Mouse (Mus musculus): ENCODE measurements around the gene Rere. TPM values are rescaled to one million over a fixed set of nuclear protein-coding genes. Genes with fewer than 3 reads are reported as not detected.
"Not testable (repeated sequence)": the region's sequence is repeated elsewhere in the genome, so short reads cannot be mapped to it uniquely, and the experiment has no call there.

The Rere gene
- polyA plus RNA-seq, 1 experiment from 2014 or later = 19.9 TPM

DNA sequence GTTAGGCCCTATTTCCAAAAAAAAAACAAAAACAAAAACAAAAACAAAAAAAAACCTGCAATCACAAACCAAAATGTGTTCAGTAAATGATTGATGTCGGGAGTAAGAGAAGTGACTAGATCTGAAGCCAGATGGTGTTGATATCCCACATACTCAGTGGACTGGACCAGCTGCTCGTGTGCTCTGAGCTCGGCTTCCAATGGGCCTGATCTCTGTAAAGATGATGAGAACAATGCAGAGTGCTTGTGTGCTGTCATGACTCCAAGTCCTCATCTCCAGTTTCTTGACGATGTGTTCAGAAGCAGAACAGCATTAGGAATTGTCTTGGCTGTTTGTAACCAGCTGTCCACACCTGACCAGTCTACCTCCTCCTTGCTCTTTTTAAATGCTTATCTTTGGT lies 210.3 kb downstream of the Rere start:
- Histone ChIP-seq H3K27ac (replicated peaks) (no peak overlapping the region), H3K9me3 (no peaks in the 10 kb centered on the region)
- 83% methylated on average over 4 of the region's 4 CpGs for WGBS

DNA sequence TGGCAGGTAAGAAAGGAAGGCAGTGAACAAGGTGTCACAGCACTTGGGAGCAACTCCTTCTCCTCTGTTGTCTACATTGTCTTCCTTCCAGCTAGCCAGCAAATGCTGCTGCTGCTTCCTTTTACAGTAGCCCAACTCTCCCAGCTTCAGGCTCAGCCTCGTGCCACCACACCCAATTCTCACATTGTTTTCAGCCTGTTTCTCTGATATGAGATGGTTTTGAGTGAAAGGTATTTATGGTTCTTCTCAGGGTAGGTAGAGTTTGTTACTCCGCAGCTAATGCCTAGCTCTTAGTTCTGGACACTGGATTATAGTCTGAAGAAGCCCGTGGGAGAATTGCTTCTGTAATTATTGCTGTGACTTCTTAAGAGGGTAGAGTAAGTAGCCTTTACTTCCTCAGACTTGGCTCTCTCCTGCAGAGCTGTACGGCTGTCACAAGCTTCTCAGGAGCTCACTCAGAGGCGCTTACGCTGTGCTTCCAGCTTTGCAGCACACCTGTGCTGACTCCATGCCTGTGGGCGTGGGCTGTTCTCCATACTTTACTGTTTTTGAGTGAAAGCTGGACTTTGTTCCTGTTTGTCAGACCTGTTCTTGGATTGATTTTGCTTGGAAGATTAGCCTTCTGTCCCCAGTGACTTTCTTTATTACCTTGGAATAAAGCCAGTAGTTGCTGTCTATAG lies 212.0 kb downstream of the Rere start:
- no peak overlapping the region for H3K9ac ChIP-seq
- H3K4me3 ChIP-seq = no peak overlapping the region
- WGBS = 83% methylated on average over 7 of the region's 7 CpGs
- no peaks in the 10 kb centered on the region for H3K27me3 ChIP-seq (replicated peaks)
- H3K27ac ChIP-seq (replicated peaks) = no peak overlapping the region
- H3K9me3 ChIP-seq = no peaks in the 10 kb centered on the region
- peaks cover 40% of the 10 kb centered on the region for H3K4me1 ChIP-seq
- ATAC-seq (ENCODE audit: extremely low read depth, insufficient number of reproducible peaks, low FRiP score, low TSS enrichment) = no peak
- no peak overlapping the region for H3K4me2 ChIP-seq
- H3K36me3 ChIP-seq = no peaks in the 10 kb centered on the region

More for the DNA sequence above, 210.3 kb downstream of the Rere start:
- Histone ChIP-seq H3K36me3 (no peaks in the 10 kb centered on the region), H3K9ac (no peak overlapping the region), H3K4me1 (peaks cover 54% of the 10 kb centered on the region), H3K4me3 (no peak overlapping the region), H3K4me2 (no peak overlapping the region), H3K27me3 (replicated peaks) (no peaks in the 10 kb centered on the region)
- ATAC-seq (ENCODE audit: extremely low read depth, insufficient number of reproducible peaks, low FRiP score, low TSS enrichment) = no peak

DNA sequence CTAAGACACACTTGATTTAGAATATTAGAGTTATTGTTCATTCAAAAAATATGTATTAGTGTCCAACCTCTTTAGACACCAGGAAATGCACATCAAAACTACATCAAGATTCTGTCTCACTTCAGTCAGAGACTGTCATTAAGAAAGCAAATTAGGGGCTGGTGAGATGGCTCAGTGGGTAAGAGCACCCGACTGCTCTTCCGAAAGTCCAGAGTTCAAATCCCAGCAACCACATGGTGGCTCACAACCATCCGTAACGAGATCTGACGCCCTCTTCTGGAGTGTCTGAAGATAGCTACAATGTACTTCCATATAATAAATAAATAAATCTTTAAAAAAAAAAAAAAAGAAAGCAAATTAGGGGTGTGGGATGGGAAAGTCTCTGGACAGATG lies 212.5 kb downstream of the Rere start:
- peaks cover 34% of the 10 kb centered on the region for H3K4me1 ChIP-seq
- H3K4me3 ChIP-seq; H3K9me3 ChIP-seq; ATAC-seq (ENCODE audit: extremely low read depth, insufficient number of reproducible peaks, low FRiP score, low TSS enrichment); H3K27ac ChIP-seq (replicated peaks); H3K4me2 ChIP-seq; H3K36me3 ChIP-seq; H3K9ac ChIP-seq; H3K27me3 ChIP-seq (replicated peaks): not testable (repeated sequence)
- 75% methylated on average over 5 of the region's 5 CpGs for WGBS

- no peaks in the 10 kb centered on the region for H3K27me3 ChIP-seq (replicated peaks)
- 72% methylated on average over 2 of the region's 2 CpGs for WGBS
- no peak overlapping the region for H3K9ac ChIP-seq
- H3K36me3 ChIP-seq = peaks cover 8% of the 10 kb centered on the region; the same call in 1 of the 2 replicates
- H3K27ac ChIP-seq (replicated peaks) = peak overlapping the region; percentile 75
- no peak overlapping the region for H3K4me2 ChIP-seq
- peaks cover 24% of the 10 kb centered on the region for H3K4me1 ChIP-seq
- no peak for ATAC-seq (ENCODE audit: extremely low read depth, insufficient number of reproducible peaks, low FRiP score, low TSS enrichment)
- no peak overlapping the region for H3K4me3 ChIP-seq
- no peaks in the 10 kb centered on the region for H3K9me3 ChIP-seq
These were observed 214.1 kb downstream of the Rere start for GRCm38 (mm10) chr4:150495568-150495967.

DNA sequence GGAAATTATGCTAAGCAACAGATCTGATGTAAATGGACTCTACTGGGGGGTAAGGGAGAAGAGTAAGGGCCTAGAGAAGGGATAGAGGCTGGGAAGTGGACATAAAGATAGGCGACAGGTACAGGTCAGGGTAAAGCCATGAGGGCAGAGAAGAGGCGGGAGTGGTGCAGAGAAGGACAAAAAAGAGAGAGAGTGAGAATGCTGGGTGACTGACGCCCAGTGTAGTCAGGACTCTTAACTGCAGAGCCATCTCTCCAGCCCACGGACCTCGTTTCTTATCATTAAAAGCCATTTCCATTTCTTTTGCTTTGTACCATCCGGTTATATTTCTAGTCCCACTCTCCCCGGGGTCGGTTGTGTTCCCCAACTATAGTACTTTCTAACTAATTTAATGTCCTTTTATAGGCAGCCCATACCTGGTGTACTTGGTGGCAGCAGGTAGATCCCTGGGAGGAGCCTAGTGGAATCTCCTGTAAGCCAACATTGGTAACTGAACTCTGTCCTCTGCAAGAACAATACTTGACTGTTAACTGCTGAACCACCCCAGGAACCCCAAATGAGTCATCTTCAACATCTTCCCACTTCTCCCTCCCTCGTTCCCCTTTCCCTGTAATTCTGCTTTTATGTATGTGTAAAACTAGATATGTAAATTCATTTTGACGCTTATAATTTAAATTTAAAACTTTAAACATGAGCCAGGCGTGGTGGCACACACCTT lies 223.0 kb downstream of the Rere start:
- WGBS = 92% methylated on average over 11 of the region's 11 CpGs
- ATAC-seq (ENCODE audit: extremely low read depth, insufficient number of reproducible peaks, low FRiP score, low TSS enrichment) = no peak

DNA sequence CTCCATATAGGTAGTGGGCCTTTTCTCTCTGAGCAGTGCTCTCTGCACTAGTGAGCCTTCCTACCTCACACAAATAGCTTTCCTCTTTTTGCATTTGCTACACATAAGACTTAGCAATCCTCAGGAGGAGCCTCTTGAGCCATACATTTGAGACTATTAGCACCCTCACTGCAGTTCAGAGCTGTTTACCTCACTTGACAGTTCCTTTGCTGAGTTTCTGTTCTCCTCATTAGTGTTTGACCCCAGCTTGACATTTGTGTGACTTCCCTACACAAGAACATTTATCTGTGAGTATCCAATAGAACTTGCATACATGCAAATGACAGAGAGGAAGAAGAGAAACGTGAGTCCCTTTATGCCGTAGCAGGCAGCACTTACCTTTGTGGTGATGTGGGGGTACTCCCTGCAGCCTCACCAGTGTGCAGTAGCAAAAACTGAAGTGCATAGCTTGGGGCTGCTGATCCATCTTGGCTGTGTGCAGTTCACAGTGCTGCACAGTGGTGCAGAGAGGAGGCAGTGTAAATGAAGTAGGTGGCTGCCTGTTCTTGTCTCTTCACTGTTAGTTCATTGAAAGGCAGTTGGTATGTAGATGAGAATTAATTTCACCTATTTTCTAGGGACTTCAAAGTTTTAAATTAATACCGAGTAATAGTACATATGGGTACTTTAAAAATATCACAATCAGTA lies 227.7 kb downstream of the Rere start:
- 83% methylated on average over 3 of the region's 3 CpGs for WGBS
- no peaks in the 10 kb centered on the region for H3K9me3 ChIP-seq
- H3K4me2 ChIP-seq = no peak overlapping the region
- H3K27ac ChIP-seq (replicated peaks) = no peak overlapping the region
- no peak for ATAC-seq (ENCODE audit: extremely low read depth, insufficient number of reproducible peaks, low FRiP score, low TSS enrichment)
- no peak overlapping the region for H3K4me3 ChIP-seq
- H3K4me1 ChIP-seq = peaks cover 6% of the 10 kb centered on the region
- no peak overlapping the region for H3K9ac ChIP-seq
- no peaks in the 10 kb centered on the region for H3K27me3 ChIP-seq (replicated peaks)
- H3K36me3 ChIP-seq = peaks cover 58% of the 10 kb centered on the region

More for the DNA sequence above, 223.0 kb downstream of the Rere start:
- Histone ChIP-seq H3K27ac (replicated peaks) (peak overlapping the region; percentile 66; the same call in 1 of the 2 replicates), H3K27me3 (replicated peaks) (no peaks in the 10 kb centered on the region), H3K9ac (no peak overlapping the region), H3K4me1 (peaks cover 9% of the 10 kb centered on the region), H3K4me2 (no peak overlapping the region), H3K36me3 (peaks cover 58% of the 10 kb centered on the region), H3K4me3 (no peak overlapping the region), H3K9me3 (no peaks in the 10 kb centered on the region)

GRCm38 (mm10) chr4:150510036-150510435 lies 228.6 kb downstream of the Rere start:
- no peaks in the 10 kb centered on the region for H3K27me3 ChIP-seq (replicated peaks)
- H3K36me3 ChIP-seq = peaks cover 54% of the 10 kb centered on the region
- H3K4me2 ChIP-seq = no peak overlapping the region
- H3K4me3 ChIP-seq = no peak overlapping the region
- no peaks in the 10 kb centered on the region for H3K9me3 ChIP-seq
- peaks cover 4% of the 10 kb centered on the region for H3K4me1 ChIP-seq
- H3K9ac ChIP-seq = no peak overlapping the region
- H3K27ac ChIP-seq (replicated peaks) = no peak overlapping the region
- 79% methylated on average over 2 of the region's 2 CpGs for WGBS
- ATAC-seq (ENCODE audit: extremely low read depth, insufficient number of reproducible peaks, low FRiP score, low TSS enrichment) = no peak

- H3K9ac ChIP-seq; H3K9me3 ChIP-seq; ATAC-seq (ENCODE audit: extremely low read depth, insufficient number of reproducible peaks, low FRiP score, low TSS enrichment); H3K27ac ChIP-seq (replicated peaks); H3K4me2 ChIP-seq; H3K27me3 ChIP-seq (replicated peaks); H3K4me3 ChIP-seq: not testable (repeated sequence)
- peaks cover 23% of the 10 kb centered on the region for H3K4me1 ChIP-seq
- 95% methylated on average over 4 of the region's 6 CpGs for WGBS
- peaks cover 47% of the 10 kb centered on the region for H3K36me3 ChIP-seq
These were observed 231.9 kb downstream of the Rere start for GRCm38 (mm10) chr4:150513387-150513786.

GRCm38 (mm10) chr4:150516201-150516600 lies 234.8 kb downstream of the Rere start:
- WGBS = 36% methylated on average over 2 of the region's 2 CpGs
- H3K27ac ChIP-seq (replicated peaks) = peak overlapping the region; percentile 75
- no peaks in the 10 kb centered on the region for H3K9me3 ChIP-seq
- H3K9ac ChIP-seq = no peak overlapping the region
- H3K27me3 ChIP-seq (replicated peaks) = no peaks in the 10 kb centered on the region
- no peak for ATAC-seq (ENCODE audit: extremely low read depth, insufficient number of reproducible peaks, low FRiP score, low TSS enrichment)
- peaks cover 29% of the 10 kb centered on the region for H3K4me1 ChIP-seq
- H3K4me3 ChIP-seq = no peak overlapping the region
- H3K4me2 ChIP-seq = no peak overlapping the region
- peaks cover 32% of the 10 kb centered on the region for H3K36me3 ChIP-seq

GRCm38 (mm10) chr4:150517381-150517780 lies 235.9 kb downstream of the Rere start:
- peak; percentile 74 for ATAC-seq (ENCODE audit: extremely low read depth, insufficient number of reproducible peaks, low FRiP score, low TSS enrichment)
- peaks cover 32% of the 10 kb centered on the region for H3K4me1 ChIP-seq
- H3K27me3 ChIP-seq (replicated peaks) = no peaks in the 10 kb centered on the region
- peak overlapping the region; percentile 75 for H3K27ac ChIP-seq (replicated peaks)
- no peaks in the 10 kb centered on the region for H3K9me3 ChIP-seq
- peak overlapping the region; percentile 19 for H3K4me2 ChIP-seq
- no peak overlapping the region for H3K4me3 ChIP-seq
- WGBS = 21% methylated on average over 4 of the region's 4 CpGs
- peaks cover 27% of the 10 kb centered on the region for H3K36me3 ChIP-seq
- 0 out of 2 replicates have a peak overlapping the region, but pooled peaks have one; percentile 13 for H3K9ac ChIP-seq

DNA sequence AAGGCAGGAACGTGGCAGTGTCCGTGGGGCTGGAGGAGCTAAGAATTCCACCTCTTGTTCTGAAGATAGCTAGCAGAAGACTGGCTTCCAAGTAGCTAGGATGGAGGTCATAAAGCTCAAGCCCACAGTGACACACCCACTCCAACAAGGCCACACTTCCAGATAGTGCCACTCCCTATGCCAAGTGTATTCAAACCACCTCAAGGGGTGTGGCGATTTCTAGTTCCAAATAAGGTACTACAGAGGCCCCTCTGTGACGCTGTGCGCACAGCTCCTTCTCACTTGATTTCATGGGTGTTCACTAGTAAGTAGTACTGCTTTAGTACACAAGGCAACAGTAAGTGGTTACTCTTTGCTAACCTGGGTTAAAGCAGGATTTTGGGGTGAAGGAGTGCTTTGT lies 237.4 kb downstream of the Rere start:
- Histone ChIP-seq H3K9ac (no peak overlapping the region), H3K4me1 (peaks cover 39% of the 10 kb centered on the region), H3K9me3 (no peaks in the 10 kb centered on the region), H3K27me3 (replicated peaks) (no peaks in the 10 kb centered on the region), H3K36me3 (peaks cover 26% of the 10 kb centered on the region), H3K4me2 (no peak overlapping the region), H3K4me3 (no peak overlapping the region), H3K27ac (replicated peaks) (peak overlapping the region; percentile 49; the same call in 1 of the 2 replicates)
- peak; percentile 66 for ATAC-seq (ENCODE audit: extremely low read depth, insufficient number of reproducible peaks, low FRiP score, low TSS enrichment)
- WGBS = 73% methylated on average over 5 of the region's 5 CpGs

All from heart, embryonic 13.5 days (tissue).